Mouse (Mus musculus): ENCODE data around the gene Syf2.

Gene Syf2

DNA sequence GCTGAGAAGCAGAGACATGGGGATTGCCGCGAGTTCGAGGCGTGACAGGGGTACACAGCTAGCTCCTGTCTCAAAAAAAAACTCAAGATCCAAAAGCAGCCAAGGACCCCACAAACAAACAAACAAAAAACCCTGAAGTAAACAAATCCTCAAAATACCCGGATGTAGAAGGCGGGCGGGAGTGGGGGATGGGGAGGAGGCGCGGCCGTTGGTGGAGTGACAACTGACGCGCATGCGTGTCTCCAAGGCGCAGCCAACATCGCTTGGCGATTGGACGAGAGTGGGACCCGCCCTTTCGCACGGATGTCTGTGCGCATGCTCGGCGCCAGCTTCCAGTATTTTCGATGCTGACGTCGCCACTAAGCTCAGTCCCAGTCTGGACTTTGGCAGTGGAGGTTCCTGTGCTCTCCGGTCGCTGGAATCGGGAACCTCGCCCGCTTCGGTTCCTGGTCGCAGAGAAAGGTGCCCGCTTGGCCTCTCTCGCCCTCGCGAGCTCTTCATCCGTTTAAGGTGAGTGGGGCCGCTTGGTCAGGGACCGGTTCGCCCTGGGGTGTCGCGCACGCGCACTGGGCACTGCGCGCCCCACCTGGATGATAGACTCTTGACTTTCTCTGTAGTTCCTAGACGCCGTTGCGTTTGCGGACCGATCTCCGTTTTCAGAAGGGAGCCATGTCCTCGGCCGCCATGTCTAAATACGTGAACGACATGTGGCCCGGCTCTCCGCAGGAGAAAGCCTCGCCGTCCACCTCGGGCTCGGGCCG lies 7.3 kb upstream of the Syf2 start, which contains the start of gene Rsrp1:
Rsrp1 (plus strand) TSS at position 335 of the 761 bp plus-strand sequence.
- DNase-seq (ENCODE audit: low spot score in 2 of 2) = peak; percentile 97 to 98

GRCm38 (mm10) chr4:134924019-134924741 lies 6.5 kb upstream of the Syf2 start:
- peak; percentile 45 to 52 for DNase-seq (ENCODE audit: low spot score in 2 of 2)

- no peak for DNase-seq (ENCODE audit: low spot score in 2 of 2)
These were observed 5.5 kb upstream of the Syf2 start for GRCm38 (mm10) chr4:134925206-134925605.

GRCm38 (mm10) chr4:134927815-134928463 lies 2.8 kb upstream of the Syf2 start:
- no peak for DNase-seq (ENCODE audit: low spot score in 2 of 2)

DNA sequence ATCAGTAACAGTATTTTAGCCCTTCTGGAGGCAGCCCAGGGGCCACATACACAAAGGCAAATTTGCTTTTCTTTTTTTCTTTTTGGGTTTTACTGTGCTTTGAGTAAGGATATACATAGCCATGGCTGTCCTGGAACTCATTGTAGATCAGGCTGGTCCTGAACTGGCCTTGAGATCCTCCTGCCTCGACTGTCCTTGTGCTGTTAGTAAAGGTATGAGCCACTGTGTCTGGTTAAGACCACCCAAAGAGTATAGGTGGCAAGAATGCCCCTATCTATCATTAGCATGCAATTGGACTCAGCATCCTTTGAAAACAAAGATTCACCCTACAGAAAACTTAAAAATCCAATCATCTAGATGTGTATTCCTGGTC lies 2.2 kb upstream of the Syf2 start:
- DNase-seq (ENCODE audit: low spot score in 2 of 2) = no peak

- DNase-seq (ENCODE audit: low spot score in 2 of 2) = no peak
These were observed 1.2 kb upstream of the Syf2 start for GRCm38 (mm10) chr4:134929536-134929935.

GRCm38 (mm10) chr4:134930190-134930589 lies 508 bp upstream of the Syf2 start:
- no peak for DNase-seq (ENCODE audit: low spot score in 2 of 2)

GRCm38 (mm10) chr4:134937240-134938176 lies 6.8 kb downstream of the Syf2 start:
- DNase-seq (ENCODE audit: low spot score in 2 of 2) = no peak

GRCm38 (mm10) chr4:134939900-134940299 lies 9.2 kb downstream of the Syf2 start:
- DNase-seq (ENCODE audit: low spot score in 2 of 2) = no peak

DNA sequence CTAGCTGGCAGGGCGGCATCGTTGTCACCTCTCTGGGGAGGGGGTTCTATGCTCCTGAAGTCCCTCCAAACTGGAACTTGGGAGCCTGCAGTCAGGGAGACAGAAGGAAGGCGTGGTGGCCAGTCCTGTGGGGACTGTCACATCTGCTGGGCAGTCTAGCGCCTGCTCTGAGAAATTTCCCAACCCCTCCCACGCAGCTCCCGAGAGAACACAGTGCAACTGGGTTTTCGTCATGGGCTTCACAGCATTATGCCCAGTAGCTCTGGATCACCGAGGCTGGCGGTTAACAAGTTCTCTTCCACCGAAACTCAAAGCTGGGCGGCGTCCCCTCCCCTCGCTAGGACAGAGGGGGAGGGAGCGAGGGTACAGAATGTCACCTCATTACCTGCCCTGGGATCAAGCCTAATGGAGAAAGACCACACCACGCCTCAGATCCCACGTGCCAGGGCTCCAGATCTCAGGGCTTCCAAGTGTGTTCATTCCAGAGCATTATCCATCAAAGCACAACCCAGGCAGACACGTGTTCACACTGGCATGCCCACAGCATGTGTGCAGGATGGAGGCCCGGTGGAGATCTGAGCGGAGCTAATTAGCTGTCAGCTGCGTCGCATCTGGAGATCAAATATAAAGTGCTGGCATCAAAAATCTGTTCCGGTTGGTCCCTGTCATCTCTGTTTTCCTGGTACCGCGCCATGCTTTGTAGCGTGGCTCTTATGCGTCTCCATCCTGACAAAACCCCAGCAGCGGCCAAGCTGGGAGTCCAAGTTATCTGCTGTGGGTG lies 13.2 kb downstream of the Syf2 start:
- peak; percentile 63 to 65 for DNase-seq (ENCODE audit: low spot score in 2 of 2)

DNA sequence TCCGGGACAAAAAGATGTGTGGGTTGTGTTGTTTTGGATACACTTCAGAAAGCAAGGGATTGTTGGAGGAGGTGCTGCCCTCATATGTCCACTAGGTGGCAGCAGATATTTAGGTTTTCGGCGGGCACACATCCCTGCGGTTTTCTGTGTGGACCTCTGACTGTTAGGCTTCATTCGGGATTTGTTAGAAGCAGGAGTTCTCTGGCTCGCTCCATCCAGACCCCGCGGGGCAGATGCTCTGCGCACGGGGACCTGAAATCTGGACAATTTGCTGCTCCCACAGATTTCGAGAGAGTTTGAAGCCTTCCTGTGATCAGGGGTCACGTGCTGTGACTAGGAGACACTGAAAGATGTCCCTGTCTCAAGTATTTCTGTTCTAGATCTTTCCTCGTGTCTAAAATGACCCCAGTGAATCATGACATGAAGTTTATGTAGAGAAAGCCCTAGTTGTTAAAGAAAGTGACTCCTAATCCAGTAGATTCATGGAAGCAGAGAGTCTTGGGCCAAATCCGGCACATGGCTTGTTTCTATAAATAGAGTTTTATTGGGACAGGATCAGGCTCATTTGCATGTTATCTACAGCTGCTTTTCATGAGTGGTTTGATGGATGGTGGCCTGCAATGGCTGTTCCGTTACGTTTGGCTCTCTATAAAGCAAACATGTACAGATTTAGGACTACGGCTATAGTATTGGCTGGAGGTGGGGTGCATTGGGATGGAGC lies 15.5 kb downstream of the Syf2 start:
- peak; percentile 75 to 84 for DNase-seq (ENCODE audit: low spot score in 2 of 2)

DNA sequence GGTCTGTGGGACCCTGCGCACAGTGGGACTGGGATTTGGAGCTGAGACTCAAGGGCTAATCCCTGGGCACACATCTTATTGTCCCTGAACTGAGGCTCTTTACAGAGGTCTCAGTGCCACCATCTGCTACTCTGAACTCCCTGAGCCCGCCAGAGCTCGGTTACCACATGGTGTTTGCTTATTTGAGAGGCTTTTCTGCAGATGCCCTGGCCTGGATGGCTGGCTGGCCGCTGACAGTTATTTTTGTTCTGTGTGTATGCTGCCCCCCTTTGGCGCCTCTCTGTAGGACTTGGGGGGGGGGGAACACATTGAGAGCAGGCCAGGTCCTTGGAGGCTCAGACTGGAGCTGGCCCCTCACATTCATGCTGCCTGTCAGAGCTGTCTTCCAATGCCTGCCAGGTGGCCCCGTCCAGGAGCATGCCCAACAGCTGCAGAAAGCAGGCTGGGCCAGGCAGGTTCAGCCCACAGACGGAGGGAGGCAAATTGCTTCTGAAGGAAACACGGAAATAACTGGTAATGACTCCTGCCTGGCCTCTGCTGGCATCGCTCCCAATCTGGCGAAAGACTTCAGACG lies 19.9 kb downstream of the Syf2 start:
- no peak for DNase-seq (ENCODE audit: low spot score in 2 of 2)

DNA sequence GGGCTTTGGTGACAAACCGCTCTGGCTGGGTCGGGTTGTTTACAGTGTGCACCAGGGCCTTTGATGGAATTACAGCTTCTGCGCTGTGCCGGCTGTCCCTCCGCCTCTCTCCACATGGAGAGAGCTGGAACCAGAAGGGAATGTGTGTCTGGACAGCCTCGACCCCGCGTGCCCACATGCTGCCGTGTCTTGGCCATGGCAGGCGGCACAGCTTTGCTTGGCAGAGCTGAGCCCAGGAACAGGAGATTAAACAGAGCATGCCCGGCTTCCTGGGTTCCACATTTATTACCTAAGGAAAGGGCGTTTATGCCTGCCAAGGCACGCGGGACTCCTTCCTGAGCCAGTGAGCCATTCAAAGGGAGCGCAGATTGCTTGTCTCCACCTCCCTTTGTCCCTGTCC lies 23.8 kb downstream of the Syf2 start:
- no peak for DNase-seq (ENCODE audit: low spot score in 2 of 2)

- DNase-seq (ENCODE audit: low spot score in 2 of 2) = no peak
These were observed 24.5 kb downstream of the Syf2 start for GRCm38 (mm10) chr4:134955196-134955595.

GRCm38 (mm10) chr4:134955845-134956244 lies 25.1 kb downstream of the Syf2 start:
- DNase-seq (ENCODE audit: low spot score in 2 of 2) = no peak

GRCm38 (mm10) chr4:134956328-134956727 lies 25.6 kb downstream of the Syf2 start:
- peak; percentile 47 to 72 for DNase-seq (ENCODE audit: low spot score in 2 of 2)

- DNase-seq (ENCODE audit: low spot score in 2 of 2) = no peak
These were observed 32.5 kb downstream of the Syf2 start for GRCm38 (mm10) chr4:134963021-134963776.

DNA sequence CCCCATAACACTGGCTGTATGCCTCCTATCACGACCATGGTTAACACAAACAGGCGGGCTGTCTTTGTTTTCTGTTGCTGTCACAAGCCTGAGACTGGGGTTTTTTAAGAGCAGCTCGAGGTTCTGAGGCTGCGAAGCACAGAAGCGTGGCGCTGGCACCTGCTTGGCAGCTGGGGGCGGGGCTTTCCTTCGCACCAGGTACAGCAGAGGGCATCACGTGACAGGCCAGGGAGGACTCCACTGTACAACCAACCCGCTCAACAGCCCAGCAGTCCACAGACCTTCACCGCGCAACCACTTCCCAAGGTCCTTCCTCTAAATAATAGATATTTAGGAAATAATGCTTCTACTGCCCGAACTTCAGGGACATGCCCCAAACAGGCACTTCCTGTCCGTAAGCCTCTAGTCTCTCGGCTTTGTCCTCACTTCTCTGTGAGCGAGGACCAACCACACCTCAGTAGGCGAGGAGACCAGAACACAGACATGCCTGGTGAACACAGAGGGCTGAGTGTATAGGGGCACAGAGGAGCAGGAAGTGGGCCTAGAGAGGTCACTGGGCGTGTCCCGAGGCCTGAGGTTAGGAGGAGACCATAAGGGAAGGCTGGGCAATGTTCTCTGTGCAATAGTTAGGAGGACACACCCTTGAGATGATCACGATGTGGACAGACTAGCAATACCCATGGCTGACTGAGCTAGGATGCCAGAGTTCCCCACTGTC lies 37.3 kb downstream of the Syf2 start:
- no peak for DNase-seq (ENCODE audit: low spot score in 2 of 2)
